Mouse (Mus musculus) olfactory bulb, adult 2 months (tissue): ENCODE measurements around the gene Gm39566.

Source experiments
- CTCF ChIP-seq: fragments of 200-500 bp; IDR thresholded peaks from 2 replicates; pipeline ENCODE4 v1.5.1; 2012; ENCODE audit warnings: low read depth, mild to moderate bottlenecking, low read length, moderate library complexity; ENCODE audit not compliant: insufficient read depth
- POLR2A ChIP-seq: fragments of 200-500 bp; IDR thresholded peaks from 2 replicates; pipeline ENCODE4 v1.6.1; 2012; ENCODE audit warnings: mild to moderate bottlenecking, low read depth, low read length, moderate library complexity; ENCODE audit not compliant: insufficient read depth

DNA sequence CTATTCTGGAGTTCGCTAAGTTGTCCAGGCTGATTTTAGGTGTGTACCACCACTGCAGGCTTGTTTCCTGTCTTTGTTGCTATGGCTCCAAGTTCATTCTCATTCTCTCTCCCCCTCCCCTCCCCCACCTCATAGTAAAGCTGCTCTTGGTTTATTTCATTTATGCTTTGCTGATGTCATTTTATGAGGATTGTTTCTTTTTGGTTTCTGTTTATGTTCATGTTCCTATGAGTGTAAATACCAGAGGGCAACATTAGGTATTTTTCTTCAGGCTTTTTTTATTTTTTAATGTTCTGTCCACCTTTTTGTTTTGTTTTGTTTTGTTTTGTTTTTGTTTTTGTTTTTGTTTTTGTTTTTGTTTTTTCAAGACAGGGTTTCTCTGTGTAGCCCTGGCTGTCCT is 53.2 kb downstream of the Gm39566 start, which contains the start of gene Slc35g3:
- TF ChIP-seq POLR2A, result no peak
- no peak for TF ChIP-seq CTCF
